Mouse (Mus musculus): ENCODE data around the gene Mms19. TPM values are rescaled to one million over a fixed set of nuclear protein-coding genes. Genes with fewer than 3 reads are reported as not detected.
A peak's percentile ranks its signal among the peaks of the same experiment; 100 is the strongest.

Mms19 gene
- polyA plus RNA-seq, 1 experiment from 2014 or later, result 42.3 TPM

GRCm38 (mm10) chr19:41913774-41914591 is 67.0 kb downstream of the Mms19 start:
- peaks cover 26% of the 10 kb centered on the region for H3K4me1 ChIP-seq
- no peaks in the 10 kb centered on the region for H3K9me3 ChIP-seq
- no peak for DNase-seq (ENCODE audit: extremely low spot score, low spot score)
- WGBS, result 43% methylated on average over 6 of the region's 6 CpGs
- no peaks in the 10 kb centered on the region for H3K27me3 ChIP-seq (ENCODE audit: poor library complexity, severe bottlenecking)
- H3K4me3 ChIP-seq, result peak overlapping the region; percentile 81
- H3K27ac ChIP-seq, result peak overlapping the region; percentile 96
- peaks cover 49% of the 10 kb centered on the region for H3K36me3 ChIP-seq (replicated peaks)

- H3K36me3 ChIP-seq (replicated peaks), result peaks cover 42% of the 10 kb centered on the region
- 2% methylated on average over 53 of the region's 53 CpGs for WGBS
- H3K27ac ChIP-seq, result peak overlapping the region; percentile 96
- H3K4me3 ChIP-seq, result peak overlapping the region; percentile 81
- no peaks in the 10 kb centered on the region for H3K9me3 ChIP-seq
- peaks cover 26% of the 10 kb centered on the region for H3K4me1 ChIP-seq
- no peaks in the 10 kb centered on the region for H3K27me3 ChIP-seq (ENCODE audit: poor library complexity, severe bottlenecking)
- DNase-seq (ENCODE audit: extremely low spot score, low spot score), result peak; percentile 51
Measured at GRCm38 (mm10) chr19:41912121-41913080, 68.6 kb downstream of the Mms19 start.

- Histone ChIP-seq H3K9me3 (no peaks in the 10 kb centered on the region), H3K4me1 (peaks cover 26% of the 10 kb centered on the region), H3K36me3 (replicated peaks) (peaks cover 32% of the 10 kb centered on the region), H3K27me3 (ENCODE audit: poor library complexity, severe bottlenecking) (no peaks in the 10 kb centered on the region), H3K27ac (peak within 1 kb of the TSS; percentile 96), H3K4me3 (peak within 1 kb of the TSS; percentile 81)
- DNase-seq (ENCODE audit: extremely low spot score, low spot score), result peak; percentile 98
- WGBS, result 6% methylated on average over 54 of the region's 54 CpGs
Measured at GRCm38 (mm10) chr19:41911178-41912073, 69.5 kb downstream of the Mms19 start, which contains the start of gene Pgam1. Gene Pgam1, plus strand, starts transcription at chr19:41911923.

GRCm38 (mm10) chr19:41910396-41910795 is 70.6 kb downstream of the Mms19 start:
- no peak for DNase-seq (ENCODE audit: extremely low spot score, low spot score)
- no peaks in the 10 kb centered on the region for H3K9me3 ChIP-seq

GRCm38 (mm10) chr19:41908736-41909135 is 72.2 kb downstream of the Mms19 start:
- DNase-seq (ENCODE audit: extremely low spot score, low spot score), result no peak
- Histone ChIP-seq H3K9me3 (no peaks in the 10 kb centered on the region), H3K36me3 (replicated peaks) (peaks cover 5% of the 10 kb centered on the region), H3K27ac (no peak overlapping the region), H3K27me3 (ENCODE audit: poor library complexity, severe bottlenecking) (no peaks in the 10 kb centered on the region), H3K4me3 (no peak overlapping the region), H3K4me1 (peaks cover 11% of the 10 kb centered on the region)
- 95% methylated on average over 3 of the region's 3 CpGs for WGBS

More at GRCm38 (mm10) chr19:41910396-41910795, 70.6 kb downstream of the Mms19 start:
- 84% methylated on average over 2 of the region's 2 CpGs for whole genome bisulfite sequencing
- Histone ChIP-seq H3K4me3 (no peak overlapping the region), H3K27ac (0 out of 2 replicates have a peak overlapping the region, but pooled peaks have one; percentile 40), H3K4me1 (peaks cover 26% of the 10 kb centered on the region), H3K27me3 (ENCODE audit: poor library complexity, severe bottlenecking) (no peaks in the 10 kb centered on the region), H3K36me3 (replicated peaks) (peaks cover 22% of the 10 kb centered on the region)

GRCm38 (mm10) chr19:41907079-41907760 is 73.7 kb downstream of the Mms19 start:
- Histone ChIP-seq H3K4me3 (no peak overlapping the region), H3K27me3 (ENCODE audit: poor library complexity, severe bottlenecking) (no peaks in the 10 kb centered on the region), H3K9me3 (no peaks in the 10 kb centered on the region), H3K4me1 (no peaks in the 10 kb centered on the region), H3K36me3 (replicated peaks) (no peaks in the 10 kb centered on the region), H3K27ac (no peak overlapping the region)
- no peak for DNase-seq (ENCODE audit: extremely low spot score, low spot score)
- WGBS, result 56% methylated on average over 8 of the region's 8 CpGs

GRCm38 (mm10) chr19:41906311-41907078 is 74.5 kb downstream of the Mms19 start:
- H3K27me3 ChIP-seq (ENCODE audit: poor library complexity, severe bottlenecking), result no peaks in the 10 kb centered on the region
- no peaks in the 10 kb centered on the region for H3K4me1 ChIP-seq
- no peak overlapping the region for H3K27ac ChIP-seq
- no peaks in the 10 kb centered on the region for H3K36me3 ChIP-seq (replicated peaks)
- no peak overlapping the region for H3K4me3 ChIP-seq
- no peak for DNase-seq (ENCODE audit: extremely low spot score, low spot score)
- 69% methylated on average over 6 of the region's 6 CpGs for WGBS
- no peaks in the 10 kb centered on the region for H3K9me3 ChIP-seq

- Histone ChIP-seq H3K27ac (no peak overlapping the region), H3K4me1 (no peaks in the 10 kb centered on the region), H3K9me3 (no peaks in the 10 kb centered on the region), H3K4me3 (no peak overlapping the region), H3K36me3 (replicated peaks) (no peaks in the 10 kb centered on the region), H3K27me3 (ENCODE audit: poor library complexity, severe bottlenecking) (no peaks in the 10 kb centered on the region)
- WGBS, result 98% methylated on average over 2 of the region's 2 CpGs
- no peak for DNase-seq (ENCODE audit: extremely low spot score, low spot score)
Measured at GRCm38 (mm10) chr19:41905246-41905645, 75.7 kb downstream of the Mms19 start.

- Histone ChIP-seq H3K27ac (no peak overlapping the region), H3K27me3 (ENCODE audit: poor library complexity, severe bottlenecking) (no peaks in the 10 kb centered on the region), H3K9me3 (no peaks in the 10 kb centered on the region), H3K36me3 (replicated peaks) (no peaks in the 10 kb centered on the region), H3K4me3 (no peak overlapping the region), H3K4me1 (no peaks in the 10 kb centered on the region)
- 85% methylated on average over 10 of the region's 10 CpGs for WGBS
- DNase-seq (ENCODE audit: extremely low spot score, low spot score), result no peak
Measured at GRCm38 (mm10) chr19:41902848-41903593, 77.9 kb downstream of the Mms19 start.

GRCm38 (mm10) chr19:41901696-41902095 is 79.3 kb downstream of the Mms19 start:
- Histone ChIP-seq H3K4me3 (no peak overlapping the region), H3K4me1 (peaks cover under 1% of the 10 kb centered on the region), H3K27ac (no peak overlapping the region), H3K9me3 (no peaks in the 10 kb centered on the region), H3K36me3 (replicated peaks) (no peaks in the 10 kb centered on the region), H3K27me3 (ENCODE audit: poor library complexity, severe bottlenecking) (no peaks in the 10 kb centered on the region)
- 66% methylated on average over 2 of the region's 2 CpGs for WGBS
- DNase-seq (ENCODE audit: extremely low spot score, low spot score), result no peak
